ENCODE assay signal across 8 mouse cellular contexts in genomic region chr11:11811906-11812480, GRCm38 (mm10). TPM values are rescaled to one million over a fixed set of nuclear protein-coding genes. Genes with fewer than 3 reads are reported as not detected.
A peak's percentile ranks its signal among the peaks of the same experiment; 100 is the strongest.
DNase-seq lines count a peak whose midpoint lies in the region; ATAC-seq and TF ChIP-seq lines count a peak whose summit lies in the region.

No protein-coding gene starts in this region.

- H3K36me3 ChIP-seq in kidney, adult 2 months (ENCODE audit: control insufficient read depth, insufficient read depth, low read length): no peaks in the 10 kb centered on the region
- H3K36me3 ChIP-seq in limb, embryonic 14.5 days (ENCODE audit: control insufficient read depth, insufficient read depth, low read length): no peaks in the 10 kb centered on the region
- H3K36me3 ChIP-seq in midbrain, embryonic 15.5 days (replicated peaks): no peaks in the 10 kb centered on the region

- TF ChIP-seq CTCF in kidney, adult 2 months (conservative IDR thresholded peaks at IDR 0.05; ENCODE audit: insufficient read depth, insufficient read length, low read depth, low read length): peak; percentile 96

- 26% methylated on average over 9 of the region's 9 CpGs for WGBS in kidney, adult 2 months
- WGBS in limb, embryonic 14.5 days: 25% methylated on average over 9 of the region's 9 CpGs
- WGBS in midbrain, embryonic 15.5 days: 18% methylated on average over 9 of the region's 9 CpGs

- H3K4me2 ChIP-seq in limb, embryonic 14.5 days (replicated peaks; ENCODE audit: low read depth, low read length, severe bottlenecking): 0 out of 2 replicates have a peak overlapping the region, but pooled peaks have one; percentile 30
- H3K4me2 ChIP-seq in midbrain, embryonic 15.5 days: peak overlapping the region; percentile 42

- no peaks in the 10 kb centered on the region for H3K4me1 ChIP-seq in kidney, adult 2 months (ENCODE audit: control insufficient read depth, insufficient read depth, low read length)
- peaks cover 14% of the 10 kb centered on the region for H3K4me1 ChIP-seq in limb, embryonic 14.5 days (ENCODE audit: control insufficient read depth, insufficient read depth, low read length)
- H3K4me1 ChIP-seq in midbrain, embryonic 15.5 days: peaks cover 12% of the 10 kb centered on the region

- ATAC-seq in limb, embryonic 14.5 days (ENCODE audit: low FRiP score, low read depth): 0 out of 2 replicates have a peak, but pooled peaks have one; percentile 14
- no peak; the same call in 1 of the 2 replicates for ATAC-seq in midbrain, embryonic 15.5 days (replicated peaks)

- H3K27me3 ChIP-seq in kidney, adult 2 months (replicated peaks; ENCODE audit: control insufficient read depth, insufficient read depth, low read length): no peaks in the 10 kb centered on the region
- H3K27me3 ChIP-seq in limb, embryonic 14.5 days (ENCODE audit: control insufficient read depth, insufficient read depth, low read length): no peaks in the 10 kb centered on the region
- H3K27me3 ChIP-seq in midbrain, embryonic 15.5 days (replicated peaks): no peaks in the 10 kb centered on the region

- H3K9me3 ChIP-seq in limb, embryonic 14.5 days (ENCODE audit: control insufficient read depth, low read length): no peaks in the 10 kb centered on the region
- H3K9me3 ChIP-seq in midbrain, embryonic 15.5 days: no peaks in the 10 kb centered on the region

- peak; percentile 35 for DNase-seq in 3134 (ENCODE audit: extremely low read depth, insufficient read length, low spot score)
- DNase-seq in adrenal gland, adult (ENCODE audit: inconsistent age in 2 of 2, low spot score in 1 of 2): peak; percentile 72 to 92
- DNase-seq in embryo, embryonic 9.5 days (ENCODE audit: extremely low spot score): peak; percentile 84
- peak; percentile 66 to 75 for DNase-seq in gastrocnemius, postnatal 4 days (ENCODE audit: low spot score in 2 of 2)
- peak; percentile 80 for DNase-seq in kidney, adult 2 months
- peak; percentile 85 for DNase-seq in limb, embryonic 14.5 days (ENCODE audit: low spot score)
- DNase-seq in spleen, postnatal 36 days (ENCODE audit: low spot score in 2 of 2): peak; percentile 59 to 66

- no peak overlapping the region for H3K4me3 ChIP-seq in kidney, adult 2 months (ENCODE audit: insufficient read depth, low read depth, low read length)
- H3K4me3 ChIP-seq in limb, embryonic 14.5 days (replicated peaks; ENCODE audit: low read length): no peak overlapping the region
- no peak overlapping the region for H3K4me3 ChIP-seq in midbrain, embryonic 15.5 days

- H3K9ac ChIP-seq in limb, embryonic 14.5 days (ENCODE audit: low read depth, low read length, severe bottlenecking): no peak overlapping the region
- no peak overlapping the region for H3K9ac ChIP-seq in midbrain, embryonic 15.5 days

- no peak for TF ChIP-seq POLR2A in kidney, adult 2 months (IDR thresholded peaks at IDR 0.05; ENCODE audit: low read depth, low read length)
- TF ChIP-seq POLR2A in limb, embryonic 14.5 days (IDR thresholded peaks at IDR 0.05; ENCODE audit: borderline replicate concordance, extremely low read depth, insufficient read depth, insufficient read length): no peak

- H3K27ac ChIP-seq in kidney, adult 2 months (ENCODE audit: insufficient read depth, low read depth, low read length): no peak overlapping the region
- no peak overlapping the region for H3K27ac ChIP-seq in limb, embryonic 14.5 days (replicated peaks; ENCODE audit: low read depth, low read length)
- peak overlapping the region; percentile 61; the same call in 1 of the 2 replicates for H3K27ac ChIP-seq in midbrain, embryonic 15.5 days

RNA-seq across cellular contexts. Expression of gene Fignl1, which starts 3.2 kb away (rescaled TPM):
- 10 to 100 TPM; 10.3 to 12.1 TPM for total RNA-seq in gastrocnemius, postnatal 4 days (2021)
- 0.10 and 0.28 TPM in 2 replicates for polyA plus RNA-seq in kidney, adult 2 months (2012; rRNA removed)
- polyA plus RNA-seq in limb, embryonic 14.5 days (2012; rRNA removed): 20.0 and 21.2 TPM in 2 replicates
- 43.2 and 46.5 TPM in 2 replicates for polyA plus RNA-seq in limb, embryonic 14.5 days (2014; fragmentation: Nextera tagmentation; extraction: Ambion mirVana)
- 9.8 and 12.5 TPM in 2 replicates for polyA plus RNA-seq in midbrain, embryonic 15.5 days (2015; fragmentation: Nextera tagmentation; extraction: Ambion mirVana)

Comparison
In these comparisons a context has a peak if more than half of its experiments do, and no peak if none do; other contexts are left out.
1. DNase-seq: peak in every context shown above with its lines; median percentile 85 in limb, embryonic 14.5 days; 84 in embryo, embryonic 9.5 days; 82 in adrenal gland, adult; 80 in kidney, adult 2 months; 70 in gastrocnemius, postnatal 4 days; 62 in spleen, postnatal 36 days; 35 in 3134.